In the genomic region with DNA sequence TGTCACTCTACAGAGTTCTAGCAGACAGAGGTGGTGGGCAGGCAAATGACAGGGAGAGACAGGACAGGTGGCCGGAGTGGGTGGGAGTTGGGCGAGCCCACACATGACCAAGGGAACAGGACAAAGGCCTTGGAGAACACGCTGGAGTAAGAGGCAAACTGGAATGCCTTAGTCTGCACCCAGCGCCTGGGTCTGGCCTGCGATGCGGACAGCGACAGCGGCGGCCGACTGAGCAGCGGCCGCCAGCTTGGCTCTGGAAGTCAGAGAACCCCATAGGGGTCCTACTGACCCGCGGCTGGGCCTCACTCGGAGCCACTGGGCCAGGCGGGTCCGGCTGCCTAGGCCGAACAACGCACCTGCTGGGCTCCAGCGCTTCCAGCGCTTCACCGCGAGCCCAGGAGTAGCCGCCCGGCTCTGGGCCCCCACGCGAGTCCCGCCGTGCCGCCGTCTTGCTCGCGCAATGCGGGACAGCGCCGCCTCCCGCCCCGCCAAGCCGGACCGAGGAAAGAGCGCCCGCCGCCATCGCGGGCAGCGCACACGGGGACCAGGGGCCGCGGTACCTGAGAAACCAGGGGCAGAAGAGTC, we compare ENCODE assay signal across 8 mouse cellular contexts. TPM values are rescaled to one million over a fixed set of nuclear protein-coding genes. Genes with fewer than 3 reads are reported as not detected.
DNase-seq lines count a peak whose midpoint lies in the region; ATAC-seq and TF ChIP-seq lines count a peak whose summit lies in the region.

No protein-coding gene starts in this region.

- no peaks in the 10 kb centered on the region for H3K36me3 ChIP-seq in kidney, embryonic 15.5 days
- H3K36me3 ChIP-seq in liver, embryonic 13.5 days = no peaks in the 10 kb centered on the region

- TF ChIP-seq CTCF in cerebellum, adult 2 months (IDR thresholded peaks at IDR 0.05; ENCODE audit: borderline replicate concordance, insufficient read depth, low read depth, low read length) = no peak

- peak overlapping the region; percentile 67 for H3K27ac ChIP-seq in cerebellum, adult 2 months (ENCODE audit: insufficient read depth, low read length)
- peak overlapping the region; percentile 93 for H3K27ac ChIP-seq in kidney, embryonic 15.5 days
- peak overlapping the region; percentile 89 for H3K27ac ChIP-seq in liver, embryonic 13.5 days

- WGBS in cerebellum, adult 2 months = under 1% methylated on average over 49 of the region's 49 CpGs
- WGBS in kidney, embryonic 15.5 days = under 1% methylated on average over 49 of the region's 49 CpGs
- under 1% methylated on average over 34 of the region's 49 CpGs for WGBS in liver, embryonic 13.5 days (ENCODE audit: insufficient replicate concordance)

- no peaks in the 10 kb centered on the region for H3K9me3 ChIP-seq in kidney, embryonic 15.5 days (replicated peaks)
- H3K9me3 ChIP-seq in liver, embryonic 13.5 days (replicated peaks) = no peaks in the 10 kb centered on the region

- no peaks in the 10 kb centered on the region for H3K27me3 ChIP-seq in cerebellum, adult 2 months (ENCODE audit: control insufficient read depth, insufficient read depth, low read length)
- no peaks in the 10 kb centered on the region for H3K27me3 ChIP-seq in kidney, embryonic 15.5 days
- no peaks in the 10 kb centered on the region for H3K27me3 ChIP-seq in liver, embryonic 13.5 days

- peak overlapping the region; percentile 93 for H3K4me2 ChIP-seq in kidney, embryonic 15.5 days
- peak overlapping the region; percentile 98 for H3K4me2 ChIP-seq in liver, embryonic 13.5 days

- DNase-seq in thymus, postnatal 14 days = peak; percentile 12
- no peak for DNase-seq in thymus, postnatal 4 days
- no peak for DNase-seq in cerebellum, adult 2 months
- DNase-seq in liver, embryonic 13.5 days = no peak
- peak; percentile 28 for DNase-seq in naive thymus-derived CD4-positive, alpha-beta T cell, adult 2 months (ENCODE audit: low read depth)
- DNase-seq in thymus, postnatal 25 days = no peak

- H3K4me1 ChIP-seq in cerebellum, adult 2 months (ENCODE audit: control insufficient read depth, insufficient read depth, low read length) = peaks cover 15% of the 10 kb centered on the region
- peaks cover 44% of the 10 kb centered on the region for H3K4me1 ChIP-seq in kidney, embryonic 15.5 days
- H3K4me1 ChIP-seq in liver, embryonic 13.5 days (replicated peaks) = peaks cover 46% of the 10 kb centered on the region

- peak; percentile 33 for ATAC-seq in granulocyte monocyte progenitor cell, adult 5-6 weeks (replicated peaks; ENCODE audit: poor library complexity, severe bottlenecking)
- ATAC-seq in kidney, embryonic 15.5 days (replicated peaks; ENCODE audit: low FRiP score) = peak; percentile 68
- peak; percentile 36; the same call in 1 of the 2 replicates for ATAC-seq in liver, embryonic 13.5 days (ENCODE audit: low read depth)

- no peak for TF ChIP-seq POLR2A in cerebellum, adult 2 months (IDR thresholded peaks at IDR 0.05; ENCODE audit: borderline replicate concordance, insufficient read depth, low read length)

- peak overlapping the region; percentile 75 for H3K4me3 ChIP-seq in cerebellum, adult 2 months (replicated peaks; ENCODE audit: insufficient read depth, low read depth, low read length)
- H3K4me3 ChIP-seq in kidney, embryonic 15.5 days (replicated peaks) = peak overlapping the region; percentile 87
- peak overlapping the region; percentile 84 for H3K4me3 ChIP-seq in liver, embryonic 13.5 days (replicated peaks)

- peak overlapping the region; percentile 75 for H3K9ac ChIP-seq in kidney, embryonic 15.5 days
- peak overlapping the region; percentile 90 for H3K9ac ChIP-seq in liver, embryonic 13.5 days

RNA-seq across cellular contexts. Expression of gene Ctnnal1, which starts 0.5 kb away (rescaled TPM):
- polyA plus RNA-seq in cerebellum, adult 2 months (2012; rRNA removed) = 33.9 and 34.5 TPM in 2 replicates
- total RNA-seq in granulocyte monocyte progenitor cell, adult 5-6 weeks (2014; fragmentation: Nextera tagmentation) = 5.9 and 6.1 TPM in 2 replicates
- 2.0 TPM in 2 replicates for total RNA-seq in granulocyte monocyte progenitor cell, adult 5-6 weeks (2017)
- 39.5 and 41.9 TPM in 2 replicates for polyA plus RNA-seq in kidney, embryonic 15.5 days (2015; fragmentation: Nextera tagmentation; extraction: Ambion mirVana)
- polyA plus RNA-seq in liver, embryonic 13.5 days (2015; fragmentation: Nextera tagmentation; extraction: Ambion mirVana) = 9.5 and 11.2 TPM in 2 replicates

Comparison
In these comparisons a context has a peak if more than half of its experiments do, and no peak if none do; other contexts are left out.
1. DNase-seq: peak in thymus, postnatal 14 days (single experiment) and naive thymus-derived CD4-positive, alpha-beta T cell, adult 2 months (single experiment); none in thymus, postnatal 4 days (single experiment), cerebellum, adult 2 months (0 of 2), liver, embryonic 13.5 days (single experiment) and thymus, postnatal 25 days (single experiment).
2. Peak in every context shown above with its lines, with median percentiles within 50 percentile points of each other: H3K27ac ChIP-seq, H3K4me3 ChIP-seq and ATAC-seq.